Mouse (Mus musculus) kidney, adult 2 months (tissue): ENCODE results near the gene 1700020D05Rik.

Experiments
- CTCF ChIP-seq: fragments of 200-500 bp; conservative IDR thresholded peaks from 2 replicates; pipeline ENCODE4 v1.5.1; 2011; ENCODE audit warnings: low read depth, mild to moderate bottlenecking, control low read depth, low read length, moderate library complexity, mixed read lengths; ENCODE audit not compliant: insufficient read depth, insufficient read length
- POLR2A ChIP-seq: fragments of 200-500 bp; IDR thresholded peaks from one replicate; pipeline ENCODE4 v1.6.1; 2011; ENCODE audit warnings: low read depth, low read length, control low read depth

GRCm38 (mm10) chr19:5466916-5467500 lies 36.6 kb downstream of the 1700020D05Rik start:
- TF ChIP-seq CTCF (no peak), POLR2A (no peak)
